Mouse (Mus musculus) ES-E14 (cell line): Measurements from ENCODE around the gene Gnas. TPM values are rescaled to one million over a fixed set of nuclear protein-coding genes. Genes with fewer than 3 reads are reported as not detected.

Experiments
- DNase-seq: peaks from one replicate; pipeline ENCODE4 v3.0.0-alpha.2; 2013; ENCODE audit warnings: low read depth, low spot score
- H3K27ac ChIP-seq: 2 replicates; pipeline ENCODE4 v1.5.1; 2012; ENCODE audit warnings: low read depth, mild to moderate bottlenecking, low read length, moderate library complexity, mixed read lengths; ENCODE audit not compliant: poor library complexity, insufficient read depth, severe bottlenecking
- H3K36me3 ChIP-seq: 2 replicates; pipeline ENCODE4 v1.6.1; 2012; ENCODE audit warnings: mild to moderate bottlenecking, low read length, moderate library complexity, mixed read lengths; ENCODE audit not compliant: control insufficient read depth, poor library complexity, insufficient read depth, severe bottlenecking
- H3K4me1 ChIP-seq, 2 experiments: fragments of 150-350 bp in 1 of 2; sonication (generic) in 1 of 2; 2 replicates each; pipeline ENCODE4 v1.6.1; 2012; ENCODE audit warnings: low read length in 2 of 2, mild to moderate bottlenecking in 1 of 2, mixed read lengths in 1 of 2; ENCODE audit not compliant: control insufficient read depth in 2 of 2, insufficient read depth in 2 of 2, poor library complexity in 1 of 2
- H3K4me3 ChIP-seq, 2 experiments: fragments of 150-350 bp in 1 of 2; sonication (generic) in 1 of 2; 2 replicates each; pipeline ENCODE4 v1.5.1; 2012; ENCODE audit warnings: low read length in 2 of 2, low read depth in 1 of 2, mild to moderate bottlenecking in 1 of 2, mixed read lengths in 1 of 2; ENCODE audit not compliant: insufficient read depth in 1 of 2, poor library complexity in 1 of 2, severe bottlenecking in 1 of 2
- H3K9ac ChIP-seq: 2 replicates; pipeline ENCODE4 v1.6.1; 2012; ENCODE audit warnings: low read depth, mild to moderate bottlenecking, low read length, mixed read lengths; ENCODE audit not compliant: poor library complexity, insufficient read depth, severe bottlenecking
- H3K9me3 ChIP-seq: fragments of 150-350 bp; sonication (generic); 2 replicates; pipeline ENCODE4 v1.6.1; 2012; ENCODE audit warnings: low read depth, mild to moderate bottlenecking, low read length; ENCODE audit not compliant: control insufficient read depth, insufficient read depth
- CHD2 ChIP-seq: IDR thresholded peaks from 2 replicates; pipeline ENCODE4 v1.6.1; 2014; ENCODE audit warnings: mild to moderate bottlenecking, low read depth, low read length, inconsistent platforms
- HCFC1 ChIP-seq: IDR thresholded peaks from 2 replicates; pipeline ENCODE4 v1.6.1; 2012; ENCODE audit warnings: low read length, inconsistent platforms, borderline replicate concordance; ENCODE audit not compliant: insufficient read depth
- MAFK ChIP-seq: IDR thresholded peaks from 2 replicates; pipeline ENCODE4 v1.6.1; 2014; ENCODE audit warnings: mild to moderate bottlenecking, low read depth, low read length, inconsistent platforms; ENCODE audit not compliant: insufficient read depth
- ZC3H11A ChIP-seq: IDR thresholded peaks from 2 replicates; pipeline ENCODE4 v1.6.1; 2012; ENCODE audit warnings: low read depth, mild to moderate bottlenecking, inconsistent platforms, low read length, borderline replicate concordance
- ZNF384 ChIP-seq: IDR thresholded peaks from 2 replicates; pipeline ENCODE4 v1.6.1; 2012; ENCODE audit warnings: low read depth, low read length, inconsistent platforms
- in situ Hi-C, 2 experiments: fragments of 600-800 bp; cut with MboI; formaldehyde crosslinking; loops; one replicate each; pipeline ENCODE4 v1.15.1; 2025; ENCODE audit warnings: low sequenced_read_pairs in 2 of 2, inconsistent platforms in 1 of 2; ENCODE audit not compliant: unreplicated experiment in 2 of 2
- total RNA-seq: library from RNA; depleted of rRNA; stranded (reverse); fragments of 300-350 nt; gene quantifications from 2 replicates; pipeline ENCODE4 v1.2.3, GENCODE M21; 2012

Gene Gnas
- total RNA-seq, 1 experiment, result 202 TPM

- no peaks in the 10 kb centered on the region for H3K9me3 ChIP-seq
- H3K27ac ChIP-seq, result no peak overlapping the region
- no peak for TF ChIP-seq ZNF384
- no peak for TF ChIP-seq MAFK
- TF ChIP-seq HCFC1, result no peak
- no peaks in the 10 kb centered on the region for H3K4me1 ChIP-seq
- no peaks in the 10 kb centered on the region for H3K36me3 ChIP-seq
- in situ Hi-C loops, result no loop called here
- no peak overlapping the region for H3K4me3 ChIP-seq
- no peak overlapping the region for H3K9ac ChIP-seq
- DNase-seq, result no peak
Measured at GRCm38 (mm10) chr2:174359656-174360055, 75.5 kb downstream of the Gnas start.

GRCm38 (mm10) chr2:174366571-174366970 lies 82.5 kb downstream of the Gnas start:
- Histone ChIP-seq H3K36me3 (no peaks in the 10 kb centered on the region), H3K27ac (no peak overlapping the region), H3K9me3 (no peaks in the 10 kb centered on the region), H3K4me3 (no peak overlapping the region), H3K4me1 (no peaks in the 10 kb centered on the region), H3K9ac (no peak overlapping the region)
- no peak for TF ChIP-seq CHD2
- no peak for TF ChIP-seq ZNF384
- TF ChIP-seq MAFK, result no peak
- DNase-seq, result no peak
- in situ Hi-C loops, result no loop called here

- no peak for DNase-seq
- no peak overlapping the region for H3K9ac ChIP-seq
Measured at GRCm38 (mm10) chr2:174381021-174381420, 96.9 kb downstream of the Gnas start.

GRCm38 (mm10) chr2:174391936-174392335 lies 107.8 kb downstream of the Gnas start:
- Histone ChIP-seq H3K4me1 (no peaks in the 10 kb centered on the region), H3K4me3 (no peak overlapping the region), H3K27ac (no peak overlapping the region), H3K9me3 (no peaks in the 10 kb centered on the region), H3K9ac (no peak overlapping the region), H3K36me3 (no peaks in the 10 kb centered on the region)
- in situ Hi-C loops, result no loop called here
- TF ChIP-seq HCFC1 (no peak), ZC3H11A (no peak), MAFK (no peak), ZNF384 (no peak), CHD2 (no peak)
- no peak for DNase-seq

More at GRCm38 (mm10) chr2:174381021-174381420, 96.9 kb downstream of the Gnas start:
- H3K4me1 ChIP-seq, result no peaks in the 10 kb centered on the region
- H3K4me3 ChIP-seq, result no peak overlapping the region
- H3K36me3 ChIP-seq, result no peaks in the 10 kb centered on the region
- no peaks in the 10 kb centered on the region for H3K9me3 ChIP-seq
- TF ChIP-seq ZNF384, result no peak
- no peak for TF ChIP-seq MAFK
- TF ChIP-seq HCFC1, result no peak
- in situ Hi-C loops, result no loop called here
- H3K27ac ChIP-seq, result no peak overlapping the region

GRCm38 (mm10) chr2:174392554-174392953 lies 108.4 kb downstream of the Gnas start:
- in situ Hi-C loops, result no loop called here
- Histone ChIP-seq H3K4me1 (no peaks in the 10 kb centered on the region), H3K9ac (no peak overlapping the region; the same call in 1 of the 2 replicates), H3K9me3 (no peaks in the 10 kb centered on the region), H3K36me3 (no peaks in the 10 kb centered on the region), H3K4me3 (no peak overlapping the region), H3K27ac (no peak overlapping the region)
- TF ChIP-seq ZNF384 (no peak), HCFC1 (no peak), MAFK (no peak), ZC3H11A (no peak), CHD2 (no peak)
- DNase-seq, result no peak
